Mouse (Mus musculus) midbrain, embryonic 10.5 days (tissue): ENCODE measurements around the gene Stc2. TPM values are rescaled to one million over a fixed set of nuclear protein-coding genes. Genes with fewer than 3 reads are reported as not detected.

Experiments used
- DNase-seq: peaks from one replicate; pipeline ENCODE4 v3.0.0-alpha.2; 2017; ENCODE audit warnings: low spot score
- H3K27ac ChIP-seq: fragments of 300-500 bp; sonication (generic); replicated peaks from 2 replicates; pipeline ENCODE4 v1.5.1; 2016; ENCODE audit warnings: mild to moderate bottlenecking
- H3K27me3 ChIP-seq: fragments of 300-500 bp; sonication (generic); 2 replicates; pipeline ENCODE4 v1.6.1; 2016; ENCODE audit warnings: low read depth, mild to moderate bottlenecking; ENCODE audit not compliant: poor library complexity, severe bottlenecking
- H3K36me3 ChIP-seq: fragments of 300-500 bp; sonication (generic); 2 replicates; pipeline ENCODE4 v1.6.1; 2016; ENCODE audit warnings: mild to moderate bottlenecking, moderate library complexity
- H3K4me1 ChIP-seq: fragments of 300-500 bp; sonication (generic); 2 replicates; pipeline ENCODE4 v1.6.1; 2016
- H3K4me3 ChIP-seq: fragments of 300-500 bp; sonication (generic); 2 replicates; pipeline ENCODE4 v1.5.1; 2016; ENCODE audit warnings: mild to moderate bottlenecking, moderate library complexity
- H3K9me3 ChIP-seq: fragments of 300-500 bp; sonication (generic); replicated peaks from 2 replicates; pipeline ENCODE4 v1.6.1; 2016; ENCODE audit warnings: mild to moderate bottlenecking
- WGBS: fragments of 180-500 bp; shearing (Covaris S2); methylation state at CpG from one replicate; pipeline ENCODE4 v1.1.7; 2016; 5-methylcytosine and 5-hydroxymethylcytosine counted together
- polyA plus RNA-seq: library from polyadenylated mRNA; unstranded; fragments of >200 nt; fragmentation: Nextera tagmentation; extraction: Ambion mirVana; gene quantifications from 2 replicates; pipeline ENCODE4 v1.2.1, GENCODE M21; 2016

Gene Stc2
- polyA plus RNA-seq, 1 experiment from 2014 or later = 2.0 TPM

GRCm38 (mm10) chr11:31362330-31362729 is 7.5 kb downstream of the Stc2 start:
- 89% methylated on average over 3 of the region's 3 CpGs for WGBS
- no peak overlapping the region for H3K4me3 ChIP-seq
- H3K27ac ChIP-seq = no peak overlapping the region
- no peaks in the 10 kb centered on the region for H3K4me1 ChIP-seq
- peaks cover 8% of the 10 kb centered on the region for H3K27me3 ChIP-seq
- no peaks in the 10 kb centered on the region for H3K9me3 ChIP-seq
- no peaks in the 10 kb centered on the region for H3K36me3 ChIP-seq
- no peak for DNase-seq

- Histone ChIP-seq H3K36me3 (no peaks in the 10 kb centered on the region), H3K9me3 (no peaks in the 10 kb centered on the region), H3K4me1 (no peaks in the 10 kb centered on the region), H3K4me3 (no peak overlapping the region), H3K27ac (no peak overlapping the region), H3K27me3 (no peaks in the 10 kb centered on the region)
- 94% methylated on average over 4 of the region's 4 CpGs for WGBS
- no peak for DNase-seq
Measured at GRCm38 (mm10) chr11:31361047-31361446, 8.8 kb downstream of the Stc2 start.

- no peak overlapping the region for H3K27ac ChIP-seq
- H3K9me3 ChIP-seq = no peaks in the 10 kb centered on the region
- no peak overlapping the region for H3K4me3 ChIP-seq
- H3K4me1 ChIP-seq = no peaks in the 10 kb centered on the region
- no peaks in the 10 kb centered on the region for H3K36me3 ChIP-seq
- no peak for DNase-seq
- WGBS = 80% methylated on average over 6 of the region's 6 CpGs
- H3K27me3 ChIP-seq = no peaks in the 10 kb centered on the region
Measured at GRCm38 (mm10) chr11:31359283-31359902, 10.5 kb downstream of the Stc2 start.

DNA sequence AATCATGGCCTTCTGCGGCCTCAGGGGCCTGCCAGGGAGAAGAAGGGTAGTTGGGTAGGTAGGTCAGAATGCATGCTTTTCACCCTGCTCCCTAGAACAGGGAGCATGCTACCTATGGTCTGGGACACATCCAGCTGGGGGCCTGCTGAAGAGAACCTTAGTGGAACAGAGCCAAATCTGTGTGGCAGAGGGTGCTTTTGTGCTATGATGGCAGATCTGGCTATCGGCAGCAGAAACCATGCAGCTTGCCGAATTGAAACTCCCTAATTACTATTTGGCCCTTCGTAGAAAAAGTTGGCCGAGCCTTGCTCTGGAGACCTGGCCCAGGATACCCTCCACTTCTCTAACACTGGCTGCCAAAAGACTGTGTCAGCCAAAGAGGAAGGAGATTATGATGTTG is 11.4 kb downstream of the Stc2 start:
- WGBS = 90% methylated on average over 5 of the region's 5 CpGs
- Histone ChIP-seq H3K4me3 (no peak overlapping the region), H3K36me3 (no peaks in the 10 kb centered on the region), H3K9me3 (no peaks in the 10 kb centered on the region), H3K27me3 (no peaks in the 10 kb centered on the region), H3K4me1 (no peaks in the 10 kb centered on the region), H3K27ac (no peak overlapping the region)
- DNase-seq = no peak

GRCm38 (mm10) chr11:31356866-31357265 is 13.0 kb downstream of the Stc2 start:
- H3K4me1 ChIP-seq = no peaks in the 10 kb centered on the region
- no peaks in the 10 kb centered on the region for H3K9me3 ChIP-seq
- no peaks in the 10 kb centered on the region for H3K27me3 ChIP-seq
- no peak overlapping the region for H3K4me3 ChIP-seq
- DNase-seq = no peak
- H3K36me3 ChIP-seq = no peaks in the 10 kb centered on the region
- H3K27ac ChIP-seq = no peak overlapping the region

DNA sequence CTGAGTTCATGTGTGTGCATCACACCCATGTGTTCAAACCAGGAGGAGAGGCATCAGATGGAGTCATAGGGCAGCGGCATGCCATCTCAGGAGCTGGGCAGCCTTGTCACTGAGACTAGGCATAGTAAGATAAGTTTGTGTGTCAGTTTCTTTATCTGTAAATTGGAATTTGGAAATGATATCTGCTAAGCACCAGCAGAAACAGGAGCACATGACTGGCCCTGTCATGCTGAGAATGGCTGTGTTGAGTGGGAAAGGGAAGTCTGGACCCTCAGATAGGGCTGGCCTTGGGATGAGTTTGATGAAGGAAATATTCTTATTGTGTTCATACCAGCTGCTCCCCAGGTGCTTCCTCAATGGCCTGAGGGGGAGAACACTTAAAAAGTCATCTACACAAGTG is 14.1 kb downstream of the Stc2 start:
- H3K27ac ChIP-seq = no peak overlapping the region
- H3K9me3 ChIP-seq = no peaks in the 10 kb centered on the region
- H3K4me1 ChIP-seq = no peaks in the 10 kb centered on the region
- H3K4me3 ChIP-seq = no peak overlapping the region
- DNase-seq = no peak
- WGBS = 80% methylated on average over 1 of the region's 1 CpGs
- no peaks in the 10 kb centered on the region for H3K27me3 ChIP-seq
- H3K36me3 ChIP-seq = no peaks in the 10 kb centered on the region

- no peak for DNase-seq
- Histone ChIP-seq H3K4me1 (no peaks in the 10 kb centered on the region), H3K36me3 (no peaks in the 10 kb centered on the region), H3K4me3 (no peak overlapping the region), H3K27me3 (no peaks in the 10 kb centered on the region), H3K9me3 (no peaks in the 10 kb centered on the region), H3K27ac (no peak overlapping the region)
- WGBS = 74% methylated on average over 1 of the region's 1 CpGs
Measured at GRCm38 (mm10) chr11:31354514-31354913, 15.4 kb downstream of the Stc2 start.

Other genes starting within 250 kb of the Stc2 start
- gene Gm17332, start 187.6 kb downstream of the Stc2 start, polyA plus RNA-seq = not detected in 2 replicates